9 mouse cellular contexts compared by ENCODE assay signal in genomic region chr7:121975031-121975430, GRCm38 (mm10). TPM values are rescaled to one million over a fixed set of nuclear protein-coding genes. Genes with fewer than 3 reads are reported as not detected.
DNase-seq lines count a peak whose midpoint lies in the region; ATAC-seq and TF ChIP-seq lines count a peak whose summit lies in the region.
"Had no signal": no experiment of that assay in that cellular context is flagged by ENCODE, and none has a peak within 500 bp of the region (broad histone marks: within the 10 kb centered on the region; RNA-seq: fewer than 3 reads in every experiment).

No protein-coding gene starts in this region.

- no peak overlapping the region for H3K27ac ChIP-seq in forebrain, embryonic 11.5 days (ENCODE audit: low read depth, low read length)
- H3K27ac ChIP-seq in forebrain, embryonic 13.5 days: no peak overlapping the region
- no peak overlapping the region for H3K27ac ChIP-seq in neural tube, embryonic 15.5 days (replicated peaks)
- H3K27ac ChIP-seq in hindbrain, postnatal 0 days: no peak overlapping the region
- H3K27ac ChIP-seq: heart, embryonic 15.5 days had no signal

- H3K27me3 ChIP-seq in forebrain, embryonic 11.5 days (ENCODE audit: control insufficient read depth, insufficient read depth, low read length): no peaks in the 10 kb centered on the region
- H3K27me3 ChIP-seq in forebrain, embryonic 13.5 days: no peaks in the 10 kb centered on the region
- H3K27me3 ChIP-seq in neural tube, embryonic 15.5 days (replicated peaks): no peaks in the 10 kb centered on the region
- no peaks in the 10 kb centered on the region for H3K27me3 ChIP-seq in hindbrain, postnatal 0 days (ENCODE audit: insufficient read depth, low read length)
- H3K27me3 ChIP-seq: heart, embryonic 15.5 days had no signal

- no peak for ATAC-seq in forebrain, embryonic 11.5 days (replicated peaks; ENCODE audit: low FRiP score)
- no peak for ATAC-seq in forebrain, embryonic 13.5 days
- ATAC-seq in neural tube, embryonic 15.5 days (ENCODE audit: low FRiP score): no peak
- peak; percentile 63; the same call in 1 of the 2 replicates for ATAC-seq in hindbrain, postnatal 0 days

- no peaks in the 10 kb centered on the region for H3K4me1 ChIP-seq in forebrain, embryonic 11.5 days (replicated peaks; ENCODE audit: control insufficient read depth, insufficient read depth, low read length)
- H3K4me1 ChIP-seq in forebrain, embryonic 13.5 days: no peaks in the 10 kb centered on the region
- peaks cover 2% of the 10 kb centered on the region; the same call in 1 of the 2 replicates for H3K4me1 ChIP-seq in neural tube, embryonic 15.5 days
- no peaks in the 10 kb centered on the region for H3K4me1 ChIP-seq in hindbrain, postnatal 0 days (ENCODE audit: insufficient read depth, low read length)
- H3K4me1 ChIP-seq: heart, embryonic 15.5 days had no signal

- no peak overlapping the region for H3K4me2 ChIP-seq in forebrain, embryonic 11.5 days (ENCODE audit: low read depth, low read length, severe bottlenecking)
- H3K4me2 ChIP-seq in forebrain, embryonic 13.5 days: no peak overlapping the region
- H3K4me2 ChIP-seq in neural tube, embryonic 15.5 days: no peak overlapping the region
- no peak overlapping the region for H3K4me2 ChIP-seq in hindbrain, postnatal 0 days (ENCODE audit: low read depth, low read length)
- H3K4me2 ChIP-seq: heart, embryonic 15.5 days had no signal

- H3K9me3 ChIP-seq in forebrain, embryonic 11.5 days (ENCODE audit: control insufficient read depth, low read length): no peaks in the 10 kb centered on the region
- no peaks in the 10 kb centered on the region for H3K9me3 ChIP-seq in forebrain, embryonic 13.5 days (replicated peaks)
- H3K9me3 ChIP-seq in neural tube, embryonic 15.5 days (replicated peaks): no peaks in the 10 kb centered on the region
- H3K9me3 ChIP-seq in hindbrain, postnatal 0 days (ENCODE audit: low read length): no peaks in the 10 kb centered on the region
- H3K9me3 ChIP-seq: heart, embryonic 15.5 days had no signal

- WGBS in forebrain, embryonic 11.5 days: 58% methylated on average over 4 of the region's 4 CpGs
- 52% methylated on average over 4 of the region's 4 CpGs for WGBS in forebrain, embryonic 13.5 days
- 58% methylated on average over 4 of the region's 4 CpGs for WGBS in neural tube, embryonic 15.5 days
- WGBS in hindbrain, postnatal 0 days: 56% methylated on average over 4 of the region's 4 CpGs

- no peaks in the 10 kb centered on the region for H3K36me3 ChIP-seq in forebrain, embryonic 11.5 days (ENCODE audit: control insufficient read depth, insufficient read depth, low read length)
- peaks cover 32% of the 10 kb centered on the region; the same call in 1 of the 2 replicates for H3K36me3 ChIP-seq in forebrain, embryonic 13.5 days (ENCODE audit: poor library complexity, severe bottlenecking)
- peaks cover 22% of the 10 kb centered on the region for H3K36me3 ChIP-seq in neural tube, embryonic 15.5 days
- peaks cover 12% of the 10 kb centered on the region; the same call in 1 of the 2 replicates for H3K36me3 ChIP-seq in hindbrain, postnatal 0 days (ENCODE audit: insufficient read depth, low read length)

- no peak overlapping the region for H3K9ac ChIP-seq in forebrain, embryonic 11.5 days (ENCODE audit: low read length)
- H3K9ac ChIP-seq in forebrain, embryonic 13.5 days: no peak overlapping the region
- no peak overlapping the region for H3K9ac ChIP-seq in neural tube, embryonic 15.5 days (replicated peaks)
- no peak overlapping the region for H3K9ac ChIP-seq in hindbrain, postnatal 0 days (replicated peaks; ENCODE audit: low read length)
- H3K9ac ChIP-seq: heart, embryonic 15.5 days had no signal

- no peak overlapping the region for H3K4me3 ChIP-seq in forebrain, embryonic 11.5 days (ENCODE audit: low read depth, low read length)
- H3K4me3 ChIP-seq in forebrain, embryonic 13.5 days: no peak overlapping the region
- no peak overlapping the region for H3K4me3 ChIP-seq in neural tube, embryonic 15.5 days (replicated peaks)
- no peak overlapping the region for H3K4me3 ChIP-seq in hindbrain, postnatal 0 days (ENCODE audit: low read length)
- H3K4me3 ChIP-seq: heart, embryonic 15.5 days had no signal

- DNase-seq in forebrain, embryonic 11.5 days (ENCODE audit: low spot score): peak; percentile 70
- DNase-seq in neural tube, embryonic 10.5 days (ENCODE audit: extremely low spot score, low spot score): peak; percentile 25
- DNase-seq in cerebellum, adult 9-10 months: peak; percentile 67
- DNase-seq in hindbrain, postnatal 0 days (ENCODE audit: low spot score): peak; percentile 77
- DNase-seq in lung, postnatal 14 days: peak; percentile 70
- DNase-seq in spleen, postnatal 10 days (ENCODE audit: low spot score in 2 of 2): peak; percentile 42 to 81

- TF ChIP-seq CTCF in hindbrain, postnatal 0 days (IDR thresholded peaks at IDR 0.05; ENCODE audit: low read depth): peak; percentile 86

RNA-seq across cellular contexts. Expression of gene Cog7, which starts 6.5 kb away (rescaled TPM):
- polyA plus RNA-seq in forebrain, embryonic 11.5 days (2014; fragmentation: Nextera tagmentation; extraction: Ambion mirVana): 22.0 and 23.8 TPM in 2 replicates
- polyA plus RNA-seq in forebrain, embryonic 13.5 days (2015; fragmentation: Nextera tagmentation; extraction: Ambion mirVana): 18.2 and 21.2 TPM in 2 replicates
- polyA plus RNA-seq in neural tube, embryonic 15.5 days (2015; fragmentation: Nextera tagmentation; extraction: Ambion mirVana): 27.6 and 27.8 TPM in 2 replicates
- total RNA-seq in hindbrain, postnatal 0 days (2014; rRNA removed): 38.1 and 39.0 TPM in 2 replicates
- 32.2 and 34.2 TPM in 2 replicates for polyA plus RNA-seq in hindbrain, postnatal 0 days (2015; fragmentation: Nextera tagmentation; extraction: Ambion mirVana)

RNA-seq across cellular contexts. Expression of gene Gga2, which starts 46.0 kb away (rescaled TPM):
- 60.1 and 60.6 TPM in 2 replicates for polyA plus RNA-seq in forebrain, embryonic 11.5 days (2014; fragmentation: Nextera tagmentation; extraction: Ambion mirVana)
- 54.8 and 61.2 TPM in 2 replicates for polyA plus RNA-seq in forebrain, embryonic 13.5 days (2015; fragmentation: Nextera tagmentation; extraction: Ambion mirVana)
- 53.1 and 58.6 TPM in 2 replicates for polyA plus RNA-seq in neural tube, embryonic 15.5 days (2015; fragmentation: Nextera tagmentation; extraction: Ambion mirVana)
- 24.3 and 37.5 TPM in 2 replicates for total RNA-seq in hindbrain, postnatal 0 days (2014; rRNA removed)
- polyA plus RNA-seq in hindbrain, postnatal 0 days (2015; fragmentation: Nextera tagmentation; extraction: Ambion mirVana): 21.4 and 21.5 TPM in 2 replicates

Comparison
In these comparisons a context has a peak if more than half of its experiments do, and no peak if none do; other contexts are left out.
1. DNase-seq: peak in every context shown above with its lines; median percentile 77 in hindbrain, postnatal 0 days; 70 in forebrain, embryonic 11.5 days; 70 in lung, postnatal 14 days; 67 in cerebellum, adult 9-10 months; 62 in spleen, postnatal 10 days; 25 in neural tube, embryonic 10.5 days.